Mouse (Mus musculus): ENCODE results near the gene Pagr1b. TPM values are rescaled to one million over a fixed set of nuclear protein-coding genes. Genes with fewer than 3 reads are reported as not detected.

Pagr1b gene
- total and polyA plus RNA-seq, 2 experiments, result 0.49 to 0.74 TPM

DNA sequence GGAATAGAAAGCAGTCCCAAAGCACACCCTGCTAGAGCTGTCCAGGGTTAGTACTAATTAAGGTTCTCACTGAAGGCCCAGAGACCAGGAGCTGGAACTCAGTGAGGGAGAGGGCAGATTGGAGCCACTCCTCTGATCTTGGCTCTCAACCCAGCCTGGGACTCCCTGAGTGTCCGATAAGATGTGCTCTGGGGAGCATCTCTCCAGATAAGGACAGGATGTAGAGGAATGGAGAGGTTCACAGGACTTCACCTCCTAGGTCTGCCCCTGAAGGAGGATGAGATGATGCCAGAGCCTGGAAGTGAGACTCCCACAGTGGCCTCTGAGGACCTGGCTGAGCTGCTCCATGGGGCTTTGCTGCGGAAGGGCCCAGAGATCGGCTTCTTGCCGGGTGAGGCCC, 64.5 kb downstream of the Pagr1b start:
- WGBS, result 47% methylated on average over 4 of the region's 4 CpGs
- no peaks in the 10 kb centered on the region for H3K79me2 ChIP-seq (ENCODE audit: control insufficient read depth, insufficient read depth, low read length)
- no peak overlapping the region for H3K9ac ChIP-seq (ENCODE audit: low read depth, low read length)
- H3K4me3 ChIP-seq (ENCODE audit: insufficient read depth, low read depth, low read length), result no peak overlapping the region
- no peaks in the 10 kb centered on the region for H3K36me3 ChIP-seq (ENCODE audit: control insufficient read depth, insufficient read depth, low read length)
- no peaks in the 10 kb centered on the region; the same call in 1 of the 2 replicates for H3K4me1 ChIP-seq (ENCODE audit: control insufficient read depth, insufficient read depth, low read length)
- no peak overlapping the region for H3K27ac ChIP-seq (replicated peaks; ENCODE audit: insufficient read depth, low read depth, low read length)
- no peak for DNase-seq (ENCODE audit: extremely low read depth, low read depth, low spot score)
- TF ChIP-seq POLR2A (IDR thresholded peaks at IDR 0.05; ENCODE audit: extremely low read depth, insufficient read depth, low read length) (no peak), CTCF (IDR thresholded peaks at IDR 0.05; ENCODE audit: low read depth, low read length) (no peak)
- peaks cover 6% of the 10 kb centered on the region; the same call in 1 of the 2 replicates for H3K27me3 ChIP-seq (ENCODE audit: control insufficient read depth, insufficient read depth, low read length)

Other genes with a start within 250 kb of the Pagr1b start
Only the 30 nearest of the 32 such genes appear.
- gene Tbx6, start 235.0 kb downstream of the Pagr1b start, total RNA-seq (2014; rRNA removed), result 0.13 and 0.18 TPM in 2 replicates
- gene Tbx6, start 235.0 kb downstream of the Pagr1b start, polyA plus RNA-seq (2012; rRNA removed), result 0.71 and 1.1 TPM in 2 replicates
- gene Ppp4c, start 224.0 kb downstream of the Pagr1b start, total RNA-seq (2014; rRNA removed), result 45.8 and 52.8 TPM in 2 replicates
- gene Ppp4c, start 224.0 kb downstream of the Pagr1b start, polyA plus RNA-seq (2012; rRNA removed), result 81.2 and 97.2 TPM in 2 replicates
- gene Fam57b, start 218.8 kb downstream of the Pagr1b start, total RNA-seq (2014; rRNA removed), result not detected in 2 replicates
- 0.06 and 0.44 TPM in 2 replicates for gene Fam57b, start 218.8 kb downstream of the Pagr1b start, polyA plus RNA-seq (2012; rRNA removed)
- gene 4930451I11Rik, start 184.8 kb downstream of the Pagr1b start, total RNA-seq (2014; rRNA removed), result not detected in 2 replicates
- not detected in 2 replicates for gene 4930451I11Rik, start 184.8 kb downstream of the Pagr1b start, polyA plus RNA-seq (2012; rRNA removed)
- gene Doc2a, start 169.1 kb downstream of the Pagr1b start, total RNA-seq (2014; rRNA removed), result not detected in 2 replicates
- not detected in 2 replicates for gene Doc2a, start 169.1 kb downstream of the Pagr1b start, polyA plus RNA-seq (2012; rRNA removed)
- gene Hirip3, start 154.5 kb downstream of the Pagr1b start, total RNA-seq (2014; rRNA removed), result 1.0 and 1.5 TPM in 2 replicates
- 1.00 and 2.4 TPM in 2 replicates for gene Hirip3, start 154.5 kb downstream of the Pagr1b start, polyA plus RNA-seq (2012; rRNA removed)
- gene Ino80e, start 154.1 kb downstream of the Pagr1b start, total RNA-seq (2014; rRNA removed), result 2.5 and 4.8 TPM in 2 replicates
- gene Ino80e, start 154.1 kb downstream of the Pagr1b start, polyA plus RNA-seq (2012; rRNA removed), result 16.3 and 18.5 TPM in 2 replicates
- 20.5 and 21.7 TPM in 2 replicates for gene Taok2, start 131.8 kb downstream of the Pagr1b start, total RNA-seq (2014; rRNA removed)
- 28.5 and 42.7 TPM in 2 replicates for gene Taok2, start 131.8 kb downstream of the Pagr1b start, polyA plus RNA-seq (2012; rRNA removed)
- 78.4 and 98.6 TPM in 2 replicates for gene Tmem219, start 93.6 kb downstream of the Pagr1b start, total RNA-seq (2014; rRNA removed)
- gene Tmem219, start 93.6 kb downstream of the Pagr1b start, polyA plus RNA-seq (2012; rRNA removed), result 94.9 and 120 TPM in 2 replicates
- gene Kctd13, start 87.6 kb downstream of the Pagr1b start, total RNA-seq (2014; rRNA removed), result 2.1 and 3.4 TPM in 2 replicates
- gene Kctd13, start 87.6 kb downstream of the Pagr1b start, polyA plus RNA-seq (2012; rRNA removed), result 5.8 and 7.6 TPM in 2 replicates
- not detected in 2 replicates for gene Asphd1, start 66.9 kb downstream of the Pagr1b start, total RNA-seq (2014; rRNA removed)
- gene Asphd1, start 66.9 kb downstream of the Pagr1b start, polyA plus RNA-seq (2012; rRNA removed), result not detected in 2 replicates
- 0.20 and 0.28 TPM in 2 replicates for gene Sez6l2, start 65.9 kb downstream of the Pagr1b start, total RNA-seq (2014; rRNA removed)
- 0.31 and 0.60 TPM in 2 replicates for gene Sez6l2, start 65.9 kb downstream of the Pagr1b start, polyA plus RNA-seq (2012; rRNA removed)
- gene Cdipt, start 40.6 kb downstream of the Pagr1b start, total RNA-seq (2014; rRNA removed), result 41.2 and 42.8 TPM in 2 replicates
- 137 and 141 TPM in 2 replicates for gene Cdipt, start 40.6 kb downstream of the Pagr1b start, polyA plus RNA-seq (2012; rRNA removed)
- gene Cdiptos, start 40.4 kb downstream of the Pagr1b start, total RNA-seq (2014; rRNA removed), result 0.09 TPM in 1 of 2 replicates, not detected in the other
- gene Cdiptos, start 40.4 kb downstream of the Pagr1b start, polyA plus RNA-seq (2012; rRNA removed), result 0.20 and 0.23 TPM in 2 replicates
- gene Mvp, start 1.9 kb downstream of the Pagr1b start, total RNA-seq (2014; rRNA removed), result 23.4 and 28.5 TPM in 2 replicates
- 26.3 and 39.4 TPM in 2 replicates for gene Mvp, start 1.9 kb downstream of the Pagr1b start, polyA plus RNA-seq (2012; rRNA removed)
- gene Pagr1a, start 868 bp upstream of the Pagr1b start, total RNA-seq (2014; rRNA removed), result 4.9 and 6.7 TPM in 2 replicates
- 2.6 and 4.2 TPM in 2 replicates for gene Pagr1a, start 868 bp upstream of the Pagr1b start, polyA plus RNA-seq (2012; rRNA removed)
- gene Gm42742, start 4.6 kb upstream of the Pagr1b start, total RNA-seq (2014; rRNA removed), result 9.5 and 10.7 TPM in 2 replicates
- gene Gm42742, start 4.6 kb upstream of the Pagr1b start, polyA plus RNA-seq (2012; rRNA removed), result 11.2 and 12.7 TPM in 2 replicates
- gene Prrt2, start 4.7 kb upstream of the Pagr1b start, total RNA-seq (2014; rRNA removed), result not detected in 2 replicates
- 0.75 TPM in 1 of 2 replicates, not detected in the other for gene Prrt2, start 4.7 kb upstream of the Pagr1b start, polyA plus RNA-seq (2012; rRNA removed)
- 8.9 and 16.4 TPM in 2 replicates for gene Maz, start 10.6 kb upstream of the Pagr1b start, total RNA-seq (2014; rRNA removed)
- gene Maz, start 10.6 kb upstream of the Pagr1b start, polyA plus RNA-seq (2012; rRNA removed), result 74.6 and 81.9 TPM in 2 replicates
- 0.37 and 1.3 TPM in 2 replicates for gene Kif22, start 26.0 kb upstream of the Pagr1b start, total RNA-seq (2014; rRNA removed)
- gene Kif22, start 26.0 kb upstream of the Pagr1b start, polyA plus RNA-seq (2012; rRNA removed), result 0.44 and 0.75 TPM in 2 replicates
- gene Zg16, start 70.8 kb upstream of the Pagr1b start, total RNA-seq (2014; rRNA removed), result 11.2 and 47.8 TPM in 2 replicates
- gene Zg16, start 70.8 kb upstream of the Pagr1b start, polyA plus RNA-seq (2012; rRNA removed), result 1.2 and 2.3 TPM in 2 replicates
- 0.28 and 0.34 TPM in 2 replicates for gene AI467606, start 74.9 kb upstream of the Pagr1b start, total RNA-seq (2014; rRNA removed)
- gene AI467606, start 74.9 kb upstream of the Pagr1b start, polyA plus RNA-seq (2012; rRNA removed), result 1.2 and 1.3 TPM in 2 replicates
- 116 and 129 TPM in 2 replicates for gene Qprt, start 105.7 kb upstream of the Pagr1b start, total RNA-seq (2014; rRNA removed)
- gene Qprt, start 105.7 kb upstream of the Pagr1b start, polyA plus RNA-seq (2012; rRNA removed), result 196 and 210 TPM in 2 replicates
- gene Spn, start 121.3 kb upstream of the Pagr1b start, total RNA-seq (2014; rRNA removed), result 0.27 and 0.28 TPM in 2 replicates
- gene Spn, start 121.3 kb upstream of the Pagr1b start, polyA plus RNA-seq (2012; rRNA removed), result 0.54 and 0.88 TPM in 2 replicates
- 12.4 and 12.6 TPM in 2 replicates for gene Cd2bp2, start 179.6 kb upstream of the Pagr1b start, total RNA-seq (2014; rRNA removed)
- 10.1 and 11.8 TPM in 2 replicates for gene Cd2bp2, start 179.6 kb upstream of the Pagr1b start, polyA plus RNA-seq (2012; rRNA removed)
- gene Tbc1d10b, start 192.0 kb upstream of the Pagr1b start, total RNA-seq (2014; rRNA removed), result 5.3 and 7.0 TPM in 2 replicates
- gene Tbc1d10b, start 192.0 kb upstream of the Pagr1b start, polyA plus RNA-seq (2012; rRNA removed), result 7.3 and 9.5 TPM in 2 replicates
- gene Mylpf, start 192.4 kb upstream of the Pagr1b start, total RNA-seq (2014; rRNA removed), result 1.5 and 8.6 TPM in 2 replicates
- 0.71 and 0.93 TPM in 2 replicates for gene Mylpf, start 192.4 kb upstream of the Pagr1b start, polyA plus RNA-seq (2012; rRNA removed)
- gene Zfp553, start 216.6 kb upstream of the Pagr1b start, total RNA-seq (2014; rRNA removed), result 2.3 and 2.9 TPM in 2 replicates
- 3.5 and 4.5 TPM in 2 replicates for gene Zfp553, start 216.6 kb upstream of the Pagr1b start, polyA plus RNA-seq (2012; rRNA removed)
- 1.4 and 1.5 TPM in 2 replicates for gene Sept1, start 216.6 kb upstream of the Pagr1b start, total RNA-seq (2014; rRNA removed)
- 3.5 and 4.0 TPM in 2 replicates for gene Sept1, start 216.6 kb upstream of the Pagr1b start, polyA plus RNA-seq (2012; rRNA removed)
- gene Zfp771, start 227.8 kb upstream of the Pagr1b start, total RNA-seq (2014; rRNA removed), result 19.6 and 30.1 TPM in 2 replicates
- 52.8 and 57.7 TPM in 2 replicates for gene Zfp771, start 227.8 kb upstream of the Pagr1b start, polyA plus RNA-seq (2012; rRNA removed)

Measured in liver, adult 2 months (tissue).